Mouse (Mus musculus): ENCODE results near the gene Ccdc106. TPM values are rescaled to one million over a fixed set of nuclear protein-coding genes. Genes with fewer than 3 reads are reported as not detected.

Ccdc106 gene
- not detected for polyA plus RNA-seq (2017; shearing (Covaris generic))

GRCm38 (mm10) chr7:5020000-5020681 is at the start of gene Ccdc106, which contains the start of gene Zfp865:
Ccdc106 (plus strand) TSS chr7:5020553.
Zfp865 (plus strand) TSS chr7:5020376.

GRCm38 (mm10) chr7:4971068-4971467 is 49.3 kb upstream of the Ccdc106 start, which contains the start of gene Sbk3:
Sbk3 (minus strand) TSS chr7:4971168.

GRCm38 (mm10) chr7:4996003-4996895 is 24.1 kb upstream of the Ccdc106 start, which contains the start of gene Zfp579:
Zfp579 (minus strand) TSS chr7:4996158.

GRCm38 (mm10) chr7:5014251-5015117 is 5.9 kb upstream of the Ccdc106 start, which contains the start of the genes Zfp524 and Fiz1:
Zfp524 (plus strand) TSS chr7:5014415.
Fiz1 (minus strand) TSS chr7:5014697.

GRCm38 (mm10) chr7:5015118-5016001 is 5.0 kb upstream of the Ccdc106 start, which contains the start of gene Gm44973:
Gm44973 (plus strand) TSS chr7:5015496.

GRCm38 (mm10) chr7:5033818-5034217 is 13.5 kb downstream of the Ccdc106 start, which contains the start of gene 4632433K11Rik:
4632433K11Rik (plus strand) TSS chr7:5034118.

GRCm38 (mm10) chr7:5038109-5038732 is 17.9 kb downstream of the Ccdc106 start, which contains the start of gene Zfp784:
Zfp784 (minus strand) TSS chr7:5038446.

GRCm38 (mm10) chr7:5051193-5052192 is 31.1 kb downstream of the Ccdc106 start, which contains the start of gene Zfp580:
Zfp580 (plus strand) TSS chr7:5051538.

GRCm38 (mm10) chr7:5061774-5062359 is 41.5 kb downstream of the Ccdc106 start, which contains the start of gene U2af2:
U2af2 (plus strand) TSS chr7:5062143.

GRCm38 (mm10) chr7:5080010-5080751 is 59.8 kb downstream of the Ccdc106 start, which contains the start of gene Epn1:
Epn1 (plus strand) TSS chr7:5080235.

Other genes starting within 250 kb of the Ccdc106 start
- not detected for gene Fam71e2, start 249.3 kb upstream of the Ccdc106 start, polyA plus RNA-seq (2017; shearing (Covaris generic))
- gene Il11, start 237.7 kb upstream of the Ccdc106 start, polyA plus RNA-seq (2017; shearing (Covaris generic)): not detected
- not detected for gene Tmem190, start 237.6 kb upstream of the Ccdc106 start, polyA plus RNA-seq (2017; shearing (Covaris generic))
- gene Tmem238, start 230.9 kb upstream of the Ccdc106 start, polyA plus RNA-seq (2017; shearing (Covaris generic)): 0.46 TPM
- gene Rpl28, start 227.7 kb upstream of the Ccdc106 start, polyA plus RNA-seq (2017; shearing (Covaris generic)): 535 TPM
- gene Ube2s, start 208.0 kb upstream of the Ccdc106 start, polyA plus RNA-seq (2017; shearing (Covaris generic)): 80.0 TPM
- gene Shisa7, start 175.9 kb upstream of the Ccdc106 start, polyA plus RNA-seq (2017; shearing (Covaris generic)): not detected
- gene Isoc2b, start 150.3 kb upstream of the Ccdc106 start, polyA plus RNA-seq (2017; shearing (Covaris generic)): 44.2 TPM
- 1.1 TPM for gene Isoc2a, start 143.4 kb upstream of the Ccdc106 start, polyA plus RNA-seq (2017; shearing (Covaris generic))
- not detected for gene Gm36210, start 114.0 kb upstream of the Ccdc106 start, polyA plus RNA-seq (2017; shearing (Covaris generic))
- 1.9 TPM for gene Zfp628, start 105.3 kb upstream of the Ccdc106 start, polyA plus RNA-seq (2017; shearing (Covaris generic))
- gene Nat14, start 98.5 kb upstream of the Ccdc106 start, polyA plus RNA-seq (2017; shearing (Covaris generic)): 0.71 TPM
- not detected for gene Ssc5d, start 94.8 kb upstream of the Ccdc106 start, polyA plus RNA-seq (2017; shearing (Covaris generic))
- 0.43 TPM for gene Sbk2, start 56.1 kb upstream of the Ccdc106 start, polyA plus RNA-seq (2017; shearing (Covaris generic))
- not detected for gene Sbk3, start 49.4 kb upstream of the Ccdc106 start, polyA plus RNA-seq (2017; shearing (Covaris generic))
- gene Zfp579, start 24.4 kb upstream of the Ccdc106 start, polyA plus RNA-seq (2017; shearing (Covaris generic)): 12.8 TPM
- gene Zfp524, start 6.1 kb upstream of the Ccdc106 start, polyA plus RNA-seq (2017; shearing (Covaris generic)): 31.7 TPM
- 29.7 TPM for gene Fiz1, start 5.9 kb upstream of the Ccdc106 start, polyA plus RNA-seq (2017; shearing (Covaris generic))
- gene Gm44973, start 5.1 kb upstream of the Ccdc106 start, polyA plus RNA-seq (2017; shearing (Covaris generic)): 17.0 TPM
- gene Zfp865, start 177 bp upstream of the Ccdc106 start, polyA plus RNA-seq (2017; shearing (Covaris generic)): 10.5 TPM
- not detected for gene 4632433K11Rik, start 13.6 kb downstream of the Ccdc106 start, polyA plus RNA-seq (2017; shearing (Covaris generic))
- 5.3 TPM for gene Zfp784, start 17.9 kb downstream of the Ccdc106 start, polyA plus RNA-seq (2017; shearing (Covaris generic))
- gene Zfp580, start 31.0 kb downstream of the Ccdc106 start, polyA plus RNA-seq (2017; shearing (Covaris generic)): 1.2 TPM
- 105 TPM for gene U2af2, start 41.6 kb downstream of the Ccdc106 start, polyA plus RNA-seq (2017; shearing (Covaris generic))
- 14.3 TPM for gene Epn1, start 59.7 kb downstream of the Ccdc106 start, polyA plus RNA-seq (2017; shearing (Covaris generic))
- not detected for gene Rfpl4, start 96.4 kb downstream of the Ccdc106 start, polyA plus RNA-seq (2017; shearing (Covaris generic))
- not detected for gene Rasl2-9, start 105.4 kb downstream of the Ccdc106 start, polyA plus RNA-seq (2017; shearing (Covaris generic))
- 0.05 TPM for gene Vmn1r55, start 129.1 kb downstream of the Ccdc106 start, polyA plus RNA-seq (2017; shearing (Covaris generic))
- not detected for gene Vmn1r56, start 176.2 kb downstream of the Ccdc106 start, polyA plus RNA-seq (2017; shearing (Covaris generic))
- not detected for gene Vmn1r57, start 197.9 kb downstream of the Ccdc106 start, polyA plus RNA-seq (2017; shearing (Covaris generic))